Mouse (Mus musculus) G1E (cell line): Measurements from ENCODE around the gene Gtf3a. TPM values are rescaled to one million over a fixed set of nuclear protein-coding genes. Genes with fewer than 3 reads are reported as not detected.

Experiments
- ATAC-seq: 2 replicates; pipeline ENCODE4 v1.8.0; 2016; ENCODE audit warnings: mild to moderate bottlenecking; ENCODE audit not compliant: insufficient number of reproducible peaks, poor library complexity, low FRiP score, severe bottlenecking; ENCODE audit errors: extremely low read depth
- DNase-seq: peaks from one replicate; pipeline ENCODE4 v3.0.0; 2012; ENCODE audit warnings: low spot score
- H3K27me3 ChIP-seq: 2 replicates; pipeline ENCODE4 v1.6.1; 2012; ENCODE audit warnings: mild to moderate bottlenecking, low read length, inconsistent platforms; ENCODE audit not compliant: insufficient read depth
- H3K36me3 ChIP-seq: replicated peaks from 2 replicates; pipeline ENCODE3; 2012; ENCODE audit warnings: mild to moderate bottlenecking, inconsistent platforms
- H3K4me1 ChIP-seq: 2 replicates; pipeline ENCODE4 v1.6.1; 2012; ENCODE audit warnings: low read depth, low read length, inconsistent platforms, mixed read lengths; ENCODE audit not compliant: insufficient read depth
- H3K4me3 ChIP-seq: 2 replicates; pipeline ENCODE4 v1.5.1; 2012; ENCODE audit warnings: low read depth, mild to moderate bottlenecking, inconsistent platforms, low read length, moderate library complexity, mixed read lengths
- H3K9me3 ChIP-seq: replicated peaks from 2 replicates; pipeline ENCODE4 v1.6.1; 2012; ENCODE audit warnings: inconsistent platforms
- CTCF ChIP-seq: IDR thresholded peaks from 2 replicates; pipeline ENCODE4 v1.5.1; 2012; ENCODE audit warnings: low read depth, low read length, inconsistent platforms, mixed read lengths
- GATA1 ChIP-seq: IDR thresholded peaks from 2 replicates; pipeline ENCODE4 v1.6.1; 2012; ENCODE audit warnings: borderline replicate concordance, low read length, inconsistent platforms, mixed read lengths
- GATA2 ChIP-seq: IDR thresholded peaks from 2 replicates; pipeline ENCODE4 v1.6.1; 2012; ENCODE audit warnings: low read depth, low read length, inconsistent platforms, borderline replicate concordance
- POLR2AphosphoS5 ChIP-seq: IDR thresholded peaks from 2 replicates; pipeline ENCODE4 v1.6.1; 2012; ENCODE audit warnings: low read depth, low read length, inconsistent platforms; ENCODE audit not compliant: insufficient replicate concordance
- TAL1 ChIP-seq: conservative IDR thresholded peaks from 2 replicates; pipeline ENCODE4 v1.6.1; 2012; ENCODE audit warnings: low read depth, low read length, inconsistent platforms, mixed read lengths
- polyA plus RNA-seq: library from polyadenylated mRNA; stranded (reverse); fragments of >175 nt; gene quantifications from 2 replicates; pipeline ENCODE4 v1.2.3, GENCODE M21; 2012
- total RNA-seq, 2 experiments: library from RNA; stranded (forward) in 1 of 2; stranded (reverse) in 1 of 2; fragments of 200-1000 nt in 1 of 2; fragments of >200 nt in 1 of 2; fragmentation: Nextera tagmentation in 1 of 2; gene quantifications; 2 replicates each; pipeline ENCODE4 v1.2.3; 2014 to 2017

Gene Gtf3a
- total and polyA plus RNA-seq, 3 experiments, result 172 to 214 (median 193) TPM

DNA sequence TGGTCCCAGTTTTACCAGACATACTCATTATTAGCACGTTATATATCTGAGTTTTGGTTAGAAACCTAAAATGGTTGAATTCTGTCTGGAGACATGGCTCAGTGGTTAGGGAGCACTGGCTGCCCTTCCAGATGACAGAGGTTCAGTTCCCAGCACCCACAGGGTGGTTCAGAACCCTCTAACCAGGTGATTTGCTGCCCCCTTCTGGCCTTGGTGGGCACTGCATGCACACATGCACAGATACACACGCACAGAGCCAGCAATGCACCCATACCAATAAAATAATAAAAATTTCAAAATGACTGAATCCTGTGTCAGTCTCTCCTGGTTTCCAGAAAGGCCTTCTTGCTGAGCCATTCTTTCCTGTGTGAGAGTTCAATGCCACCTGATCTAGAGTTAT, 3.9 kb upstream of the Gtf3a start:
- TF ChIP-seq CTCF, result no peak
- TF ChIP-seq GATA1, result no peak
- no peak for TF ChIP-seq POLR2AphosphoS5
- Histone ChIP-seq H3K27me3 (peaks cover 8% of the 10 kb centered on the region; the same call in 1 of the 2 replicates), H3K4me1 (peaks cover 12% of the 10 kb centered on the region), H3K9me3 (peaks cover 3% of the 10 kb centered on the region), H3K4me3 (no peak overlapping the region), H3K36me3 (peaks cover 2% of the 10 kb centered on the region)
- ATAC-seq (no peak), DNase-seq (no peak)

DNA sequence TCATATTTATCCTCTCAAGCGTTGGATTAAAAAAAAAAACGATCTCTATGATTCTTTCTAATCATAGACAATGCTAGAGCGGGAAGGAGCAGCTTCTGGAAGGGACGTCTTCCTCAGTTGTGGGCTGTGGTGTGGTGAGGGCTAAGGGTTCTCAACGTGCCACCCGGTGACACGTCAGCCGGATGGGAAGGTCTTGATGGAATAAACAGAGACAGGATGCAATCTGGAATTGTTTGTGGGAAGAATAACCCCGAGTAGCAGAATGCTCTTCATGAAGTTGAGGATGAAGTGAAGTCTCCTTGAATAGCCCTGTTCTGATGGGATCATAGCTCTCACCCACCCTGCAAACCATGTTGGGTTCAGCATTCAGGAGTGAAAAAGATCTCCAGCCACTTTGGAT, 1.8 kb upstream of the Gtf3a start:
- Histone ChIP-seq H3K9me3 (peaks cover 3% of the 10 kb centered on the region), H3K4me3 (no peak overlapping the region), H3K4me1 (peaks cover 31% of the 10 kb centered on the region), H3K36me3 (peaks cover 23% of the 10 kb centered on the region), H3K27me3 (peaks cover 8% of the 10 kb centered on the region; the same call in 1 of the 2 replicates)
- TF ChIP-seq TAL1, result no peak
- no peak for TF ChIP-seq GATA2
- no peak for TF ChIP-seq CTCF
- TF ChIP-seq GATA1, result no peak
- TF ChIP-seq POLR2AphosphoS5, result no peak
- ATAC-seq (no peak), DNase-seq (no peak)

DNA sequence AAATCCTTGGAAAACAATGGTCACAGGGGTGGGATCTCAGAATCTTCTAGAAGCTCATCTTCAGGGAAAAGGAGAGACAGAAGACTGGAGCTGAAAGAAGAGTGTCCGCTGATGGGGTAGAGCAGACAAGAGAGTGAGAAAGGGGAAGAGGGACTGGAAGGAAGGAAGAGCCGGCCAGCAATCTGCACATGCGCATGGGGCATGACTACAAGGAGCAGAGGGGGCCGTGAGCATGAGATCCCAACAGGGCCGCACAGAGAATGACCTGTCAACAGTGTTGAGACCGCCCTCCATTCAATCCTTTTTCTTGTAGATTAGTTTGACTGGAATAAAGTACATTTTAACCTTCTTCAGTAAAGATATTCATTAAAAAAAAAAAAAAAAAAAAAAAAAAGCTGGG, 960 bp upstream of the Gtf3a start:
- ATAC-seq (no peak), DNase-seq (no peak)
- no peak overlapping the region for H3K4me3 ChIP-seq

DNA sequence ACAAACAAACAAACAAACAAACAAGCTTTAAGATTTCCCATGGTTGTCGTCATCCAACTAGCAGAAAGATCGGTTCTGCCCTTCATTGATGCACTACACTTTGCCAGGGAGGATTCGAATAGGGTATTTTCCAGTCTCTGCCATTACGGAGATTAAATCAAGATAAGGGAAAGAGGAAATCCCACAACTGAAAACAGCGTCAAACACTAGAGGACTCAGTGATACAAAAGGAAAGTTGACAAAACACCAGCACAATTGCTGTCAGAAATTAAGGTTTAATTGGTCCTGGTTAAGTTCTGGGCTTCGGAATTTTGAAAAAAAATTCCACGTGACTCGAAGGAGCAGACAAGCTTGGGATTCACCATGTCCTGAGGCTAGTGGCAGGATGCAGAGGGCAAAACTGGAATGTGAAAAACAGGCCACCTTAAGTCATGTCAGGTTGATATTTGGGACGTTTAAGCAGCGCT, 383 bp upstream of the Gtf3a start:
- peaks cover 4% of the 10 kb centered on the region; the same call in 1 of the 2 replicates for H3K27me3 ChIP-seq
- peaks cover 44% of the 10 kb centered on the region for H3K4me1 ChIP-seq
- no peak for TF ChIP-seq CTCF
- TF ChIP-seq TAL1, result no peak
- H3K9me3 ChIP-seq, result peaks cover 3% of the 10 kb centered on the region
- ATAC-seq (0 out of 2 replicates have a peak, but pooled peaks have one; percentile 1), DNase-seq (no peak)
- peaks cover 37% of the 10 kb centered on the region for H3K36me3 ChIP-seq
- H3K4me3 ChIP-seq, result peak overlapping the region; percentile 92

More for the DNA sequence above, 960 bp upstream of the Gtf3a start:
- TF ChIP-seq POLR2AphosphoS5 (no peak), TAL1 (no peak), GATA1 (no peak), GATA2 (no peak), CTCF (no peak)
- Histone ChIP-seq H3K27me3 (peaks cover 8% of the 10 kb centered on the region; the same call in 1 of the 2 replicates), H3K9me3 (peaks cover 3% of the 10 kb centered on the region), H3K36me3 (peaks cover 31% of the 10 kb centered on the region), H3K4me1 (peaks cover 38% of the 10 kb centered on the region)

DNA sequence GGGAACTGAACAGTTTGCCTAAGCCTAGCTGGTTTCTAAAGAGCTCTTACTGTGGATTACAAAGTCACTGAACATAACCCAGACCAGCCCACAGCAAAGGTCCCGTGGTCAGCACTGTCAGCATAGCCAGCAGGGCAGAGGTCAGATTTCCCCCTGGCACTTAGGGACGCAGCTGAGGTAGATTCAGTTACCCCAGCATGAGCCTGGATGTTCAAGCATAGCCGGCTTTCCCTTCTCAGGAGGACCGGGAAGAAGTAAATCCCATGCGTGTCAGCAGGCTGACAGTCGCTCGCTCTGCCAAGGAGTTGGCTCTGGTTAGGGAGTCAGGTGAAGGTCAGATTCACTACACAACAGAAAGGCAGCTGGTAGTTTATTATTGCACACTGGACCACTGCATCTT, 6.1 kb downstream of the Gtf3a start:
- no peaks in the 10 kb centered on the region for H3K9me3 ChIP-seq
- no peaks in the 10 kb centered on the region; the same call in 1 of the 2 replicates for H3K27me3 ChIP-seq
- H3K4me1 ChIP-seq, result peaks cover 61% of the 10 kb centered on the region
- DNase-seq, result no peak
- no peak overlapping the region for H3K4me3 ChIP-seq
- TF ChIP-seq CTCF (no peak), TAL1 (no peak), POLR2AphosphoS5 (no peak)
- ATAC-seq, result no peak
- H3K36me3 ChIP-seq, result peaks cover 100% of the 10 kb centered on the region

GRCm38 (mm10) chr5:146955651-146956050, 7.2 kb downstream of the Gtf3a start:
- DNase-seq, result no peak
- no peak for ATAC-seq
- no peak for TF ChIP-seq GATA2
- no peak for TF ChIP-seq TAL1
- TF ChIP-seq GATA1, result no peak
- TF ChIP-seq CTCF, result no peak
- Histone ChIP-seq H3K27me3 (no peaks in the 10 kb centered on the region; the same call in 1 of the 2 replicates), H3K9me3 (no peaks in the 10 kb centered on the region), H3K4me3 (no peak overlapping the region), H3K36me3 (peaks cover 100% of the 10 kb centered on the region), H3K4me1 (peaks cover 51% of the 10 kb centered on the region)

GRCm38 (mm10) chr5:146956678-146957077, 8.2 kb downstream of the Gtf3a start:
- peaks cover 52% of the 10 kb centered on the region for H3K4me1 ChIP-seq
- DNase-seq (no peak), ATAC-seq (no peak)
- H3K27me3 ChIP-seq, result no peaks in the 10 kb centered on the region; the same call in 1 of the 2 replicates
- TF ChIP-seq POLR2AphosphoS5 (no peak), GATA2 (no peak), CTCF (no peak), GATA1 (no peak), TAL1 (no peak)
- H3K36me3 ChIP-seq, result peaks cover 100% of the 10 kb centered on the region
- H3K4me3 ChIP-seq, result no peak overlapping the region
- no peaks in the 10 kb centered on the region for H3K9me3 ChIP-seq
